Mouse (Mus musculus): Measurements from ENCODE around the gene Nqo1.

GRCm38 (mm10) chr8:107386171-107386570 is 16.8 kb downstream of the Nqo1 start:
- no peak for TF ChIP-seq POLR2A (IDR thresholded peaks at IDR 0.05; ENCODE audit: low read depth, low read length)
- TF ChIP-seq CTCF (IDR thresholded peaks at IDR 0.05; ENCODE audit: borderline replicate concordance, insufficient read depth, low read length): no peak

All from embryonic fibroblast, embryonic 13.5 days (primary cell).